Mouse (Mus musculus): Measurements from ENCODE around the gene Fthl17a.

- TF ChIP-seq EP300 (IDR thresholded peaks at IDR 0.05) (no peak), CTCF (IDR thresholded peaks at IDR 0.05) (no peak)
Measured at GRCm38 (mm10) chrX:85292781-85293180, 43.3 kb downstream of the Fthl17a start.

Measured in lung, postnatal 0 days (tissue).